Mouse (Mus musculus) forelimb bud, embryonic 11.5 days (tissue): ENCODE data around the gene Gse1.

Experiments
- DNase-seq: peaks from one replicate; pipeline ENCODE4 v3.0.0-alpha.2; 2012; ENCODE audit warnings: low read depth, low spot score

Gene Gse1

DNA sequence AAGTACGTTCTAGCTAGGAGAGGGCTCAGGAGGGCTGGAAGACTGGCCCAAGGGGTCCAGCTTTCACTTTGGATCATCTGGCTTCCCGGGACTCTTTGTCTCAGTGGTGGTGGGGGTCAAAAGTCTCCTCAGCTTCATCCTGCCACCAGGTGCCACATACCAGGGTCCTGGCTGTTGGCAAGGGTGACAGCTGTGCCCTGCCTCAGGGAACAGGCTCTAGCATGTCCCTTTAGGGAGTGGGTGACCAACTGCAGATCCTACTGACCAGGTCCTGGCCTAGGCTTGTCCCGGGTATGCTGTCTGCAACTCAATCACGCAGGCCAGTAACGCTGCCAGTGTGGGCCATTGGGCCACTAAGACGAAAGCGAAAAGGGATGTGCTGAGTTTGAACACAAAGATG lies 15.7 kb upstream of the Gse1 start:
- no peak for DNase-seq

DNA sequence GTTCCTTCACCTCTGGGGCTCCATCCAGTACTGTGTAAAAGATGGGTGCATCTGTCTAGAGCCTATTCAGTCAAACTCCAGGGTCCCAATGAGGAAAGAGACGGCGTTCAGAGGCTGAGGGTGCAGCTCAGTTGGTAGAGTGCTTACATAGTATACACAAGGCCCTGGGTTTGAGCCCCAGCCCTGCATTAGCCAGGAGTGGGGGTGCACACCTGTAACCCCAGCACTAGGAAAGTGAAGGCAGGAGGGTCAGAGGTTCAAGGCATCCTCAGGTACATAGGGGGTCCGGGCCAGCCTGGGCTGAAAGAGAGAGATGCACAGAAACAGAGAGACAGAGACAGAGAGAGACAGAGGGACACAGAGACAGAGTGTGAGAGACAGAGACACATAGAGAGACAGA lies 15.0 kb upstream of the Gse1 start:
- DNase-seq: no peak

DNA sequence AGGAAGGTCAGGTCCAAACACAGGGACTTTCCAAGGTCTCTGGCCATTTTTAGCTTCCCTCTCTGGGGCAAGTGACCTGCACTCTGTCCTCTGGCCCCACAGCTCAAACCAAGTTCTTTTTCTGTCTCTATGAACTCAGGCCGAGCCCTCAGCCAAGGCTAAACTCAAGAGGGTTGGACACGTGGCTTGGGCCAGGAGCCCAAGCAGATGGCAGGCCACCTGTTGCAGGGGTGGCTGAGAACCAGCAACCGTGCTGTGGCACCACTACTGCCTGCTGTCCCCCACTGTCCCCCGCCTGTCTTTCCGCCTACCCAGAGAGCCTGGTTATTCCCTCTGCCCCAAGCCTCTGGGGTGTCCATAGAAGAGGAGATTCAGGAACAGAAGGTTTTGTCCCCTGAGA lies 14.3 kb upstream of the Gse1 start:
- DNase-seq: no peak

DNA sequence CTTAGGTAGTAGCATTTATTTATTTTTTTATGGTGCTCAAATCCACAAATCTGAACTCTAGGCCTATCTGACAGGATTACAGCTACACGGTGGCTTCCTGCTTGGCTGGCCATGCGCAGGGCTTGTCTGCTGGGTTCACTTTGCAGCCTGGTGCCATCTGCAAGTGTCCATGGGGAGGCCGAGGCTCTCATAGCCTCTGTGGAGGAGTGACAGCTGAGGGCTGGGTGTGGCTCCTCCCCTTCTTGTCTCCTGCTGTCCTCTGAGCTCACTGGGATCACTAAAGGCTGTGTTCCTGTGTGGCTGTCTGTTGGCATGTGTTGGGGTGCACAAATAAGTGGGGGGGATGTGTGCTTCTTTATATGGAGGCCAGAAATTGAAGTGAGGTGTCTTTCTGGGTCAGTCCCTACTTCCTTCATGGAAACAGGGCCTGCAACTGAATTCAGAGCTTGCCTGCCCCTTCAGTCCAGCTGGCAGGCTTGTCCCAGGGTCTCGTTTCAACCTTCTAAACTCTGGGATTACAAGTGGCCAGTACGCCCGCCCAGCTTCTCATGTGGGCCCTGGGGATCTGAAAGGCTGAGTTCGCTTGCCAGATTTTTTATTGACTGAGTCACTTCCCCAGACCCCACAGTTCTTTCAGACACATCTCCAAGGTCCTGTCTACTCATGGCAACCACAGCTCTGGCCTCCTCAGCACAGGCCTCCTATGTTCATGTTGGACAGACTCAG lies 12.7 kb upstream of the Gse1 start:
- no peak for DNase-seq

DNA sequence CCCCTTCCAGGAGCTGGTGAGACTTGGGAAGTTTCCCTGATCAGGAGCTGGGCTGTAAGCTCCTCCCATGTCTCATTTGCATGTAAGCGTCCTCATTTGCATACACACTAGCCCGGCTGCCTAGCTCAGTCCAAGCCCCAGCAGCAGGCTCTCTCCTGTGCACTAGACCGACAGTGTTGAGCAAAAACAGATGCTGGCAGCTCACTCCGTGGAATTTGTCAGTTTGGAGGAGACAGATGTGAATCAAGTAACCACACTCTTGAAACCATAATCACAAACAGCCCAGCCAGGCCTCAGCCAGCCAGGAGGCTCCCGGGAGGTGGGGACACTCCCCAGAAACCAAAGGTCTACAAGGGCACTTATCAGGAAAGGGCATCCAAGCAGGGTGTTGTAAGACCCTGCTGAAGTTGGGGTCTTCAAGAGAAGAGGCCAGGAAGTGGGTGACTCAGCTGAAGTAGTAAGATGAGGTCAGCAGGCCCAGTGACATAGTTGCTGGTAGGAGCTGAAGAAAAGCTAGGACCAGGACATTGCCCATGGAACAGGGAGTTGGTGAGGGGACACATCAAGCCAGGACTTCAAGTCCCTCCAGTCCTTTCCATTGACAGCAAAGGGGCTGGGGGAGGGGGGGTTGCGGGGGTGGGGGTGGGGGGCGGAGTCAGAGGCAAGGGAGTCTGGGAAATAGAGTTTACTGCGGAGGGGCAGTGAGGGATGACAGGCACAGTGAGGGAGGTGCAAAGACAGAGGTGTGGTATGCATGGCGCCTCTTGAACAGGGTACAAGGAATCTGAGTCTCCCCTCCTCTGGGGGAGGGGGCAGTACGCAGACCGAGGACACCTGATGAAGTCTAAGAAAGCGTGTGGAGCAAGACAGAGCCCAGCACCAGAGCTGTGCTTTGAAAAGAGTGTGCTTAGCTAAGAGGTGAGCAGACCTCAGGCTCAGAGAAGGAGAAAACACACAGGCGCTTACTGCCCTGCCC lies 11.1 kb upstream of the Gse1 start:
- DNase-seq: peak; percentile 90

DNA sequence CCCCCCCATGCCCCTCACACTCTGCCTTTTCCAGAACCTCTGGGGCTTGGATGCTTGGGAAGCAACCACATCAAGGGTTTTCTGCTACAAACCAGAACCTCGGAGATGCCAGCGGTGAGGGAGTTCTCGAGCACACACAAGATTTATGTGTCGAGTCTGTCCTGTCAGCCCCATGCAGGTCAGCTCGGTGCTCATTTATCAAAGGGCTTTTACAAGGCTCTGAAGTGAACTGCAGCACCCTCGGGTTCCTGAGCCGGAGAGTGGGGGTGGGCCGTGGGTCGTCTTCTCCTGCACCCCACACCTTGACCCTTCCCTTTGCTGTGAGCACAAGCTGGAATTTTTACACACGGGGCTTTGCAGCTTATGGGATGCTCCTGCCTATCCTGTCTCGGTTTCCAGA lies 5.7 kb upstream of the Gse1 start:
- DNase-seq: no peak

DNA sequence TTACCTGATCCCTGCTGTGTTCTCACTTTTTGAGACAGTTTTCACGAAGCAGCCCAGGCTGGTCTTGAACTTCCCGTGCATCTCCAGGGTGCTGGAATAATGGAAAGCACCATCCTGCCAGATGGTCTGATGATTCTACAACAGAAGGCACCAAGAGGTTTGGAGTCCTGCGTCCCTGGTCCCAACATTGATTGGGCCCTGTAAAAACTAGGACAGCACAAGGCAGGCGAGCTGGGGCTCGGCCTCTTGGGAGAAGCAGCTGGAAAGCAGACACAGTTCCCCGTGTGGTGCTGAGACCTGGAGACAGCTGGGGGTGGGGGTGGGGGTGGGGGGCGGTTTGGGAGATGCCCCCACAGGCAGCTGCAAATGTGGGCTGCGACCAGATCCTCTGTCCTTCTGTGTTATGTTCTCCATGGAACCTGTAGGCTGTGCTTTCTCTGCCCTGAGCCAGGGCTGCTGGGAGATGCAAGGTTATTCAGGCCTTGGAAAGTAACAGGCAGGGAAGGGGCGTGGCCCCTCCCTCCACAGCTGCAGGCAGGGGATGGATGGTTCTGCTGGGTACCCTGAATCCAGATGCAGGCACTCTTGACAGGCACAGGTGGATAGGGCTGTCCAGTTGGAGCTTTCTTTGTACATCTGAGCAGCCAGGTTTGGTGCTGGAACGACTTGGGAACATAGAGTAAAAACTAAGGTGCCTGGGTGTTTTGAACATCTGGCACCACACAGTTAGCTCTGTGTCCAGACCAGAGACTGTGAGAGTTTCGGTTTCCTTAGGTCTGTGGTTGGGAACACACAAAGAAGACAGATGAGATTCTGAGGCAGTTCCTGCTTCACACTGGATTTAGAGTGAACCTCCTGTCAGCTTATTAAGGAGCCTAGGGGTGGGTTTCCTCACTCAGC lies 3.5 kb upstream of the Gse1 start:
- peak; percentile 51 for DNase-seq

DNA sequence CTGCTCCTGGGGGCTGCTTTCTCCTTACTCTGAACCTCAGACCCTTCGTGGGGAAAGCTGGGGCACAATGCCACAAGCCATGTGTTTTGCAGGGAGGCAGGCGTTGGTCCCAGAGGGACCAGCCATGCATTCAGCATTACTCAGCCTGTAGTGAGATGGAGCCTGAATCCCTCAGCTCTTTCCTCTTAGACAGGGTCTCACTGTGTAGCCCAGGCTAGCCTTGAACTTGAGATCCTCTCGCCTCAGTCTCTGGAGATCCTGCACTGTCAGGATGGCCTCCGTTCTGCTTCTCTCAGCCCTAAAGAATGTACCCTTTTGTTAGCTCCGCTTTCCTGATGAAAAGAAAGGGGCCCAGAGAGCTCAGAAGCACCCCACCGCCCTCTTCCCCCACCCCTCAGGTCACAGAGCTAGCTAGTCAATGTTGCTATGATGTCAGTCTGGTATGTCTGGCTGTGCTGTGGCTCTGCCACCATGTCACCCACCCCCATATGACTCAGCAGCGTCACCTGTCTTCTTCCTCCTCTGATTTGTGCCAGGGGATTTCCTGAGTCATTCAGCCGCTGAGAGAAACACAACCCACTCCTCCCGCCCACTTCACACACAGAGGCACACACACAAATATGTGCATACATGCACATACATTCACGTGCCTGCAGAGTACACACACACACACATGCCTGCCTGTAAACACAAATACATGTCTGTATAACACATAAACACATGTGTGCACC lies 2.7 kb upstream of the Gse1 start:
- no peak for DNase-seq

DNA sequence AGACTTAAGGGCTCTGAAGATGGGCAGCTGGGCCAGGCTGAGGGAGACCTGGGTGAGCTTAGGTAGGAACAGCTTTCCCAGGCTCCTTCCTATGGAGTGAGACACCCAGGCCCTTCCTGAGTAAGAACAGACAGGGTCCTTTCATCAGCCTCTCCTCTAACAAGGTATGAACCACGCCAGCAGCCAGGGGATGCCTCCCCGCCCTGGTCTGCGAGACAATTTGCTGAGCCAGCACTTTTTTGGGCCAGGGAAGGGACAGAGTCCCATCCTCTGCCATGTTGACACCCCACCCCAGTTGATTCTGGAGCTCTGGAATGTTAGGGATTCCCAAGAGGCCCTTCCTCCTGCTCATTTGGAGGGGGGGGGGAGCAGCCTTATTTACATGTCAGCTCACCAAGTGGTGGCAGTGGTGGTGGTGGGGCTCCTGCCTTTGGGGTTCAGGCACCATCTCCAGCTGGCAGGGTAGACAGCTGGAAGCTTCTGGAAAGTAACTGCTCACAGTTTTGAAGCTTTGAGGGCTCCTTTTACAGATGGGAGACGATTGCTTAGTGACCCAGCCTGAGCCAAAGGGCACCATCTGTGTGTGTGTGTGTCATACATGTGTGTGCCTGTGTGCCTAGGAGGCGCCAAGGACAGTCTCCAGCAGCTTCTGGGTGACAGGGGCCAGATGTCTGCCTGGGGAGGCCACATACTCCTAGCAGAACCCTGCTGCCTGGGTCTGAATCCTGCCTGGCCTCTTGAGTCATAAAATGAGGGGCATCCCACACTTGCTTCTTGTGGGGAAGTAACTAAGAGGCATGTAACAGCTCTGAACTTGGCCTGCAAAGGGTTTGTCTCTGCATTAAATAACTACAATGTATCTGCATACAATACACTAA lies 1.3 kb upstream of the Gse1 start:
- DNase-seq: no peak

DNA sequence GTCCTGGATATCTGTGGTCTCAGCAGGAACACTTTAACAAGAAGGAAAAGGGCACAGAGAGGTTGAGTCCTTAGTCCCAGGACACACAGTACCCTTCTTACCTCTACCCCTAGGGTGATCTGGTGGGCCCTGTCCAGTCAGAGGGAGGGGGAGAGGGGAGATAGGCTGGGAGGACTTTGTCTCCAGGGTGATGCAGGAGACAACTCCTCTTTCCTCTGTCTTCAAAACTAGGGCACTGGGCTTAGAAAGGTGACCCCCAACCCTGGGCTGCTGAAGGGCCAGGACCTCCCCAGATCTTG lies 729 bp upstream of the Gse1 start:
- no peak for DNase-seq

DNA sequence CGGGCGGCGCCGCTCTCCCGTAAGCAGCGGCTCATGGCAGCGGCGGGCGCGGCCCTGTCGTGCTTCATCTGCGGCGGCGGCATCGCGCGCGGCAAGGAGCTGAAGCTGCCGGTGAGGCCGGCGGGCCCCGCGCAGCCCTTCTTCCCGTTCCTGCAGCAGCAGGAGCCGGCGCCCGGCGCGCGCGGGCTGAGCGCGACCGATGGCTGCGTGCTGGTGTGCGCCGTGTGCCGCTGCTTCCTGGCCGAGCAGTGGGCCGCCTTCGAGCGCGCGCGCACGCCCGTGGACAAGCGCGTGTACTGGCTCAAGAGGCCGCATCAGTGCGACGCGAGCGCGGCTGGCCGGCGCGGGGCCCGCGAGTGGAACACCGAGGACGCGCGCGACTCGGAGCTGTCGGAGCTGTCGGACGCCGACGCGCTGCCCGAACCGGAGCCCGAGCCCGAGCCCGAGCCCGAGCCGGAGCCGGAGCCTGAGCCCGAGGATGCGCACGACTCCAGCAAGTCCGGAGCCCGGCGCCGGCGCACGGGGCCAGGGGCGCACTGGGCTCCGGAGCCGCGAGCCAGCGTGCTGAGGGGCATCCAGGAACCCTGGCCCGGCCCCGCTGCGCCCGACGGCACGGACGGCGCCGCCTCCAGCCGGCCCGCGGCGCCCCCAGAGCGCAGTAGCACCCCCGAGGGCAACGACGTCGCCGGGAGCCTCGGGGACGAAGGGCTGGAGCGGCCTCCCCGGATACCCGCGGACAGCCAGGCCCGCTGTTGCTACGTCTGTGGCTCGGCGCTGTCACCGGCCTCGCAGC lies 721 bp downstream of the Gse1 start:
- DNase-seq: no peak

DNA sequence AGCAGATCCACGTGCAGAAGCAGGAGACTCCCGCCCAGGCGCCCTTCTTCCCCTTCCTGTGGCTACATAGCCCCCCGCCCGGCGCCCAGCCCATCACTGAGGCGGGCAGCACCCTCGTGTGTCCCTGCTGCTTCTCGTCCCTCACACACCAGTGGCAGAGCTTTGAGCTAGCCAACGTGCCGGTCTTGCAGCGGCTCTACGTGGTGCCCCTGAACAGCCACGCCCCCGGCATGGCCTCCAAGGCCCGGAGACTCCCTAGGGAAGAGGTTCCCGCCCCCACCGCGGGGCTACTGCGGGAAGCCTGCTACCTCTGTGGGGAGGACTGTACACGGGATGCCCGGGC lies 1.3 kb downstream of the Gse1 start:
- no peak for DNase-seq

DNA sequence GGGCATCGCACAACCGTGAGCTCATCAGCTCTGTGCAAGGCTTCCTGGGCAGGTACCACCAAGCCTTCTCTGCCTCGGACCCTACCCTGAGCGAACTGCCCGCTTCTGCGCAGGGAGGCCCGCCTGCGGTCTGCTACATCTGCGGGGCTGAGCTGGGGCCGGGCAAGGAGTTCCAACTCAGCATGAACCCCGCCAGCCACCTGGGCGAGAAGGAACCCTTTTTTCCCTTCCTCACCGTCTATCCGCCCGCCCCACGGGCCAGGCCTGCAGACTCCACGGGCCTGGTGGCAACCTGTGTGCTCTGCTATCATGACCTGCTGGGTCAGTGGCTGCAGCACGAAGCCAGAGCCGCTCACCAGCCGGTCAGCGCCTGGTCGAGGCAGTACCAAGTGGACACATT lies 1.8 kb downstream of the Gse1 start:
- DNase-seq: no peak

DNA sequence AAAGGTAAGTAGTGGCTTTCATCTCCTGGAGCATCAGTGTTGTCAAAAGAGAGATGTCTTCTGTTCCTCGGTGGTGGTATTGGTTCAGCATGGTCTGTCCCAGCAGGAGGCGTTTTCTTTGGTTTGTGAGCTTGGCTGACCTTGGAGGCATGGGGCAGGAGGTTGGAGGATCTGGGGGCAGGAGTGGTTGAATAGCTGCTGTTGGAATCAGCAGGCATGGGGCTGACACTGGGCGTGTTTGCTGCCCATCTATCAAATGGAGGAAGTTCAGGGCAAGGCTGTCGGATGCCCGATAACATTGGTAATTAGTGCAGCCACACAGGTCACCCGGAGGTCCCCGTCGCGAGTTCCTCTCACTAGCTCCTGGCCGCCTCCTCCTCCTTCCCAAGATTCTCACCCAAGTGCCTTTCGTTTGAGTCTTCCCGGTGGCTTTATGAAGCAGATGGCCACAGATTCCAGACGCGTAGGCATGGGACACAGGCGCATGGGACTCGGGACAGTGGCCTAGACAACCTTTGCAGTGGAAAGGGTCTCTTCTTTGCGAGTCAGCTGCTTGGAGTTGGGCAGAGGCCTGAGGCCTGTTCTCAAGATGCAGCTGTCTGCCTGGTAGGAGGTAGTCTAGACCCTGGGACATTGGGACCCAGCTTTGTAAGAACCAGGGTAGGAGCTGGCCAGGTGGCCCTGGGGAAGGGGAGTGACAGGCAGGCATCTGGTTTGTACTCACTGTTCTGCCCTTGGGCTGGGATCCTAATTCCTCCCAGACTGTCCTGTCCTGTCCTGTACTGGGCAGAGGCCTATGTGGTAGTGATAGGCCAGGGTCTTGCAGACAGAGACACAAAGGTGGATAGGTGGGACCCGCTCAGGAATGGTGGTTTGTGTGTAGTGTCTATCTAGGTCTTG lies 2.7 kb downstream of the Gse1 start:
- DNase-seq: no peak

DNA sequence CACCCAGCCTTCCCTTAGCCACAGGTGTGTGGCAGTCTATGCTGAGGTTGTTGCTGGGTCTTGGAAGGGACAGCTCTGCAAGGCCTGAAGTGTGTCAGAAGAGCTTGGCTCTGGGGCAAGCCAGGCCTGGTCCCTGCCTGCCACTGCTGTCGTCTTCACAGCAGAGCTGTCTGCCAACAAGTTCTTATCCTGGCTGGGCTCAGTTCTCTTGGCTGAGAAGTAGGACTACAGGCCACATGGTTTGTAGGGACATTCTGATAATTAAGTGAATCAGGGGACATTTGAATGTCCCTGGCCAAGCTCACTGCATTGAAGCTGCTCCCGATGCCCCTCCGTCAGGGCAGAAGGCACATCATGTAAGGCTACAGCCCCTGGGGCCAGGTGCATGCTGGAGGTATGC lies 3.6 kb downstream of the Gse1 start:
- DNase-seq: no peak

DNA sequence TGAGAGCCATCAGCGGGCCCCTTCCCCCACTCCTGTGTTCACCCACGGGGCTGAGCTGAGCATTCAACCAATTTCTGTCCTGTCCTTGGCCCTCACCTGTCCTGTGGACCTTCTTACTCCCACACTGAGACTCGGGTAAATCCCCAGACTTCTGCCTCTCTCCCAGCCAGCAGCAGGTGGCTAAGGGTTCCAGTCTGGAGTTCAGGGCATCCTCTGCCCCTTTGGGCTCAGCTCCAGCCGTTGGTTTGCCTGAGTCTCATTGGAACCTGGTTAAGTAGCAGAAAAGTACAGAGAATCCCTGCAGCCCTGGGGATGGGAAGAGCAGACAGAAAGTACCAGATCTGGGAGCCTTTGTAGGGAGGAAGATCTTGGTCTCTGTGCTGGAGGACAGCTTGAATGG lies 4.1 kb downstream of the Gse1 start:
- DNase-seq: no peak

DNA sequence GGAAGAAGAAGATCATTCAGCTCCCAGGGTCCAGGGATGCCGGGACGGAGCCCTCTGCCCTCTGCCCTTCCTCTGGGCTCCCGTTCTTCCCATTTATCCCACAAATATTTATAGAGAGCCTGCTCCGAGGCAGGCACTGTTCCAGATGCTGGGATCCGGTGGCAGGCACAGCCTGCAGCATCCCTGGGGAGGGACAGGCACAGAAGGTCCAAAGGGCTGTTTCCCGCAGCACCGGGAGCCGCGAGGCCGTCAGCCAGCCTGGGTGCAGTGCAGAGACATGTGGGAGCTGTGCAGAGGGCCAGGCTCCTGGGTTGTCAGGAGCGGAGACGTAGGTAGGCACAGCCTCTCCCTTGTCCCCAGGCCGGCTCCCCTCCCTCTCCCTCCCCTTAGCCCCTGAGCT lies 4.7 kb downstream of the Gse1 start:
- DNase-seq: no peak

DNA sequence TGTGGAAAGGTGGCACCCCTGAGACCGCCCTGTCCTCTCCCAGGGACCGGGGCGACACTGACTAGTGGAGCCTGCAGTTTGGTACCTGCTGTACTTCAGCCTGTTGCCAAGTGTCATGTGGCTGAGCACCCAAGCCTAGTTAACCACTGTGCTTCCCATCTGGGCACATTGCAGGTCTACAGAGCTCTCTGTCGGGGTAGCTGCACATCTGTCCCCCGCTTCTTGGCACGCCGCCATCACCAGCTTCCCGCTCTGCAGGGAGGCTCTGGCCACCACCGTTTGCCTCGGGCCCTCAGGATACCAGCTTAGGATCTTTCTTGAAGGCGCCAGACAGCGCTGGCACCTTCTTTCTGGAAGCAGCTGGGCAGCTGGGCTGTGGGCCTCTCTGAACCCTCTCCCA lies 6.2 kb downstream of the Gse1 start:
- no peak for DNase-seq

DNA sequence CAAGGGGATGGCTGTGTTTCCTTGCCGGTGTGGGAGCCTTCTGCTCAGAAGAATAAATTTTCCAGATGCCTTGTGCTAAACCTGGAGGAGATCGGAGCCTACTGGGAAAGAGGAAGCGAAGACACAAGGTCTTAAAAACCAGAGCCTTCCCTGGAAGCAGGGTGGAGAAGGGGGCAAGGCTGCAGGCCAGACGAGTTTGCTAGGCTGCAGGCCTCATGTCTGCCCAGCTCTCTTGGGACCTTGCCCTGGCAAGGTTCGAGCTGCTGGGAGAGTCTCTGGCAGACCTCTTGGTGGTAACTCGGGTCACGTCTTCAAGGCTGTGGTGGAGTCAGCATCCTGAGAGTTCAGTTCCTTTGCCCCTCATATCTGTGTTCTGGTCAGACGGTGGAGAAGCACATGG lies 6.6 kb downstream of the Gse1 start:
- no peak for DNase-seq
